29 mouse cellular contexts compared by ENCODE assay signal in the genomic region with DNA sequence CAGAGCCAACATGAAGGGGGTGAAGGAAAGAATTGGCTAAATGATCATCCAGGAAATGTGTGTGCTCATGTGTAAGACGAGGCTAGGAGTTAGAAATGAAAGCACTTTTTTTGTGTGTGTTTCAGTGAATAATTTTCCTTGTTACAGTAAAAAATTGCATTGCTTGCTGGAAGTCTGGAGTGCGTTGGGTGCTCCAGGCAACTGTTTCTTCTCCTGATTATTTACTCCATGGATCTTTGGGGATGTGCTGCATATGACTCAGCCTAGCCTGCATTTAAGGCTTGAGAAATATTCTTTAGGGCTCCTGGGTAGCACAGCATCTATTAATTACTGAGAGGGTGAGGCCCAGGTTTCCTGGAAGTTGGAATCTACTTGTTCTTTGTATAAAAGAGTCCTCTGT.
A peak's percentile ranks its signal among the peaks of the same experiment; 100 is the strongest.
DNase-seq lines count a peak whose midpoint lies in the region; ATAC-seq and TF ChIP-seq lines count a peak whose summit lies in the region.
"Had no signal": no experiment of that assay in that cellular context is flagged by ENCODE, and none has a peak within 500 bp of the region (broad histone marks: within the 10 kb centered on the region; RNA-seq: fewer than 3 reads in every experiment).

No protein-coding gene starts in this region.

- CTCF ChIA-PET in Patski (lab: Charles Lee): interaction anchor here (1.2 kb wide), 1 partner anchor 35 kb away, joined by 3 read pairs; no protein-coding TSS in a partner anchor

- DNase-seq in frontal cortex, postnatal 10 days (ENCODE audit: low spot score in 2 of 2): no peak
- no peak for DNase-seq in heart, adult 2 months
- DNase-seq in heart, adult 18-20 months: no peak
- no peak for DNase-seq in left cerebral cortex, adult 2 months (ENCODE audit: extremely low spot score in 1 of 2, low spot score in 2 of 2)
- no peak for DNase-seq in left cerebral cortex, postnatal 36 days (ENCODE audit: low spot score in 2 of 2)
- DNase-seq in Patski (ENCODE audit: low read depth, low spot score): no peak
- DNase-seq in spleen, postnatal 4 days (ENCODE audit: low spot score in 2 of 2): no peak
- DNase-seq: adrenal gland, postnatal 10 days; adrenal gland, postnatal 36 days; B cell, adult 2 months; cerebellum, adult 11 months; cerebellum, adult 2 months; cerebellum, adult 9-11 months; cerebellum, postnatal 25 days; gastrocnemius, postnatal 10 days; heart, postnatal 10 days; heart, postnatal 36 days; kidney, adult 2 months had no signal

- H3K9ac ChIP-seq in heart, adult 2 months (ENCODE audit: low read depth, low read length): no peak overlapping the region
- H3K9ac ChIP-seq: forebrain, embryonic 13.5 days; heart, embryonic 12.5 days; heart, embryonic 15.5 days; hindbrain, embryonic 13.5 days had no signal

- intact Hi-C loops in heart, adult 2 months (cut with DNase I): no loop called here
- intact Hi-C loops in left cerebral cortex, adult 2 months (cut with DNase I): no loop called here
- intact Hi-C loops in left cerebral cortex, postnatal 36 days (cut with DNase I): no loop called here

- no peaks in the 10 kb centered on the region for H3K27me3 ChIP-seq in heart, adult 2 months (ENCODE audit: control insufficient read depth, insufficient read depth, low read length)
- H3K27me3 ChIP-seq in Patski: no peaks in the 10 kb centered on the region
- H3K27me3 ChIP-seq: CH12.LX; forebrain, embryonic 13.5 days; heart, embryonic 12.5 days; heart, embryonic 15.5 days; hindbrain, embryonic 13.5 days had no signal

- TF ChIP-seq POLR2A in heart, adult 2 months (IDR thresholded peaks at IDR 0.05; ENCODE audit: insufficient read depth, low read depth, low read length): no peak

- no peak for TF ChIP-seq EP300 in heart, adult 2 months (IDR thresholded peaks at IDR 0.05; ENCODE audit: insufficient read depth, low read depth, low read length)

- H3K4me1 ChIP-seq in heart, adult 2 months (ENCODE audit: control insufficient read depth, insufficient read depth, low read length): peaks cover 8% of the 10 kb centered on the region
- H3K4me1 ChIP-seq: forebrain, embryonic 10.5 days; forebrain, embryonic 13.5 days; hindbrain, embryonic 10.5 days had no signal

- no peaks in the 10 kb centered on the region; the same call in 1 of the 2 replicates for H3K36me3 ChIP-seq in heart, adult 2 months (ENCODE audit: control insufficient read depth, insufficient read depth, low read length)
- H3K36me3 ChIP-seq: forebrain, embryonic 10.5 days; G1E; heart, embryonic 12.5 days; heart, embryonic 15.5 days; hindbrain, embryonic 10.5 days; hindbrain, embryonic 13.5 days had no signal

- in situ Hi-C loops in Patski (cut with MboI; ENCODE audit: low pct_unique_long_range_greater_than_20kb): no loop called here

- 70% methylated on average over 2 of the region's 2 CpGs for WGBS in heart, adult 2 months

- 0 out of 2 replicates have a peak, but pooled peaks cover 3% of the 10 kb centered on the region for H3K79me2 ChIP-seq in heart, adult 2 months (replicated peaks; ENCODE audit: control insufficient read depth, insufficient read depth, low read length)

- TF ChIP-seq CTCF in heart, adult 2 months (IDR thresholded peaks at IDR 0.05): no peak
- no peak for TF ChIP-seq CTCF in left cerebral cortex, adult 2 months (IDR thresholded peaks at IDR 0.05)
- TF ChIP-seq CTCF in Patski (IDR thresholded peaks at IDR 0.05): no peak

- no peak overlapping the region for H3K4me3 ChIP-seq in heart, adult 2 months
- no peak overlapping the region for H3K4me3 ChIP-seq in left cerebral cortex, adult 2 months
- H3K4me3 ChIP-seq: forebrain, embryonic 10.5 days; forebrain, embryonic 13.5 days; heart, embryonic 12.5 days; heart, embryonic 15.5 days; hindbrain, embryonic 10.5 days; hindbrain, embryonic 13.5 days had no signal

- POLR2A ChIA-PET in Patski (lab: Charles Lee): interaction anchor here (0.9 kb wide), 1 partner anchor 15 kb away, joined by 3 read pairs; no protein-coding TSS in a partner anchor

- peak; percentile 52; the same call in 1 of the 2 replicates for ATAC-seq in frontal cortex, adult (ENCODE audit: low TSS enrichment)
- peak; percentile 51 for ATAC-seq in Patski
- ATAC-seq: forebrain, embryonic 13.5 days; forebrain, embryonic 16.5 days; intestine, postnatal 0 days had no signal

- H3K27ac ChIP-seq in heart, adult 2 months: peak overlapping the region; percentile 1; the same call in 1 of the 2 replicates
- 0 out of 2 replicates have a peak overlapping the region, but pooled peaks have one; percentile 8 for H3K27ac ChIP-seq in left cerebral cortex, adult 2 months
- H3K27ac ChIP-seq: forebrain, embryonic 10.5 days; forebrain, embryonic 13.5 days; heart, embryonic 15.5 days; hindbrain, embryonic 10.5 days; hindbrain, embryonic 13.5 days had no signal
